Mouse (Mus musculus): ENCODE results near the gene Mark1.

Mark1 gene

DNA sequence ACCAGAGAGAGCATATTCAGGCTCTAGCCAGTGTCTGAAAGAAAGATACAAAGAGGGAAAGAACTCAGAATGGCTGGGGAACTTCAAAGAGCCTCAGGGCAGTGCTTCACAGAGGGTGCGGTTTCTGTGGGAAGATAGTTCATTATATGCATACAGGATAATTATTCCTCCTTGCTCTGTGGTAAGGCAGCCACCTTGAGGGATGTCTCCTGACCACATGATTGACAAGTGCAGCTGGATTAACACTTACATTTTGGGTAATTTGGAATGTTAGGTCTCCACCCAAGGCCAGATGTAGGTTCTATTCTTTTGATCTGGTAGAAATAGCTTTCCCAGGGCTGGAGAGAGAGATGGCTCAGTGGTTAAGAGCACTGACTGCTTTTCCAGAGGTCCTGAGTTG, 113.2 kb downstream of the Mark1 start:
- no peak for DNase-seq (ENCODE audit: low read depth)

DNA sequence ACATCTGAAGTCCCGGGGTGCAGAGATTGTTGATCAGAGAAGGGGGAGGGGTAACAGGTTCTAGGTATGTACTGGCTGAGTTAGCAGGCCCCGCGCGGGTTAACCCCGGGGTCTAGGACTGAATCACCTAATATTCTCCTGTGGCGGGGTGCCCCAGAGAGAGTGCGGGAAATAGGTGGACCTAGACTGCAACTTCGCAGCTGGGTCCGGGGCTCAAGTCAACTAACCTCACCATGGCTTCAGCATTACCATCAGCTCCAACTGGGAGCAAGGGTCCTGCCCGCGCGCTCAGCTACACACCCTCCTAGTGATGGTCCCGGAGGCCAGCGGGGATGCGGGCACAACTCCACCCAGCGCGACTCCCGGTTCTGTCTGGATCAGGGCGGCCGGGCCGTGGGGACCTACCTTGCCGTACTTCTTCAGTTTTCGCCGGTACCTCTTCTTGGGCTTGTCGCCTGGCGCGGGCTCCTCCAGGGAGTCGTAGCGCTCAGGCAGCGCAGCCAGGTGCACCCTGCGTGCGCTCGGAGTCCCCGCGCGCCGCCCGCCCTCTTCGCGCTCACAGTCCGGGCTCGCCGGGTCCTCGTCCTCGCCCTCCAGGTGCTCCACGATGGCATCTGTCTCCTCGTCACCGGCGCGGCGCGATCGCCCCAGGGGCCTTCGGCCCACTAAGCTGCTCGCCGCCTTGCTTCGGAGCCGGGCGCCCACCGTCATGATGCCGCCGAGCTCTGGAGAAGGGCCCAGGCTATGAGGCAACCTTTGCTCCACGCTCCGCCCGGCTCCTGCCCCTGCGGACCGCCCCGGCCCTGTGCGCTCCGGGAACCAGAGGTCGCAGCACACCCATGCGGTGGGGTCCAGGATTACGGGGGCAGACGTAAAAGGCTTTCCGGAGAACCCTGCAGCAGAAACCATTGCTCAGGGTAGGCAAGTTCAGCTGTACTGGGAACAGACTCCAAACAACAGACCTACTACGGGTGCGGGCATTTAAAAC, 116.8 kb downstream of the Mark1 start, which contains the start of gene C130074G19Rik:
TSS of gene C130074G19Rik (minus strand) at position 938 of the 988 bp plus-strand sequence.
- no peak for DNase-seq (ENCODE audit: low read depth)

DNA sequence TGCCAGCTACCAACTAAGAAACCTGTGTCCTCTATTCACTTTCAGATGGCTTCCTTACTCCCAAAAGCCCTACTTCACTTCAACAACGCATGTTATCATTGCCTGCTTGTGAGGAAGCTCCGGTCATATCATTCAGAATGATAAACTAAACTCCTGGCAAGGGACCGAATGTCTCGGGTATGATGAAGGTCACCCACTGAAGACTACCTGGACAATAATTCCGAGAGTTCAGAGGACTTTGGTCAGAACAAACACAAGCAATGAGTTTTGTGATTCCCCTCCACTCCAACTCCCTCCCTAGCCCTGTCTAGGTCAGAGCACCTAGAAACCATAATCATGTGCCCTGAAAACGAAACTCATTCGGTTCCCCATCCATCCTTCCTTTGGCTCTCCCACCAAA, 117.5 kb downstream of the Mark1 start:
- DNase-seq (ENCODE audit: low read depth), result no peak

DNA sequence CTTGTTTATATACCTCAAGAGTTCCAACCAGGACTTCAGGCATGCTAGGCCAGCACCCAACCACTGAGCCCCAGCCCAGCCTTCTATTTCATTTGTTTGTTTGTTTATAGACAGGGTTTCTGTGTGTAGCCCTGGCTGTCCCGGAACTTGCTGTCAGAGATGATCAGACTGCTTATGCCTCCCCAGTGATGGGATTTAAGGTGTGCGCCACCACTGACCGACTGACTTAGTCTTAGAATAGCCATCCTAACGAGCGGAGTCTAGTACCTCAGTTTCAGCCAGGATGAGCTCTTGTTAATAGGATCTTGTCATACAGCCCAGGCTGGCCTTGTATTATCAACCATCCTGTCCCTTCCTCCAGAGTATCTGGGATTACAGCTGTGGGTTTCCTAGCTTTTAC, 118.2 kb downstream of the Mark1 start:
- DNase-seq (ENCODE audit: low read depth), result no peak

DNA sequence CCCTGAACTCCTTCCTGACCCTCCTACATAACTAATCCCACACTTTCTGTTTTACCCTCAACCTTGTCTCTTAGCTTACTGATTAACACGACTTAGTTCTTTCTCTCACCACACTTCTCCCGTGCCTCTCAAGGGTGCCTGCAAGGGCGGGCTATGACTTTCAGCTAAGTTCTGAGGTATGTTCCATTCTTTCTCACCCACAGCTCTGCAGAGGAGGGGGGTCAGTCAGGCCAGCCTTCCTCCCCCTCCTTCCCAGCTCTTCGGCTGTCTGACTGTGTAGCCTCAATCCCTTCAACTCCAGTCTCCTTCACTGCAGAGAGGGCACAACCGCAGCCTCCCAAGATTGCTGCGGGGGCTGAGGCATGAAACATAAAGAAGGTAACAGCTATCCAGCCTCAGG, 120.5 kb downstream of the Mark1 start:
- no peak for DNase-seq (ENCODE audit: low read depth)

- DNase-seq (ENCODE audit: low read depth), result no peak
Observed at GRCm38 (mm10) chr1:184877306-184877705, 122.1 kb downstream of the Mark1 start.

GRCm38 (mm10) chr1:184873910-184874309, 125.5 kb downstream of the Mark1 start:
- no peak for DNase-seq (ENCODE audit: low read depth)

GRCm38 (mm10) chr1:184872069-184872819, 127.1 kb downstream of the Mark1 start:
- no peak for DNase-seq (ENCODE audit: low read depth)

DNA sequence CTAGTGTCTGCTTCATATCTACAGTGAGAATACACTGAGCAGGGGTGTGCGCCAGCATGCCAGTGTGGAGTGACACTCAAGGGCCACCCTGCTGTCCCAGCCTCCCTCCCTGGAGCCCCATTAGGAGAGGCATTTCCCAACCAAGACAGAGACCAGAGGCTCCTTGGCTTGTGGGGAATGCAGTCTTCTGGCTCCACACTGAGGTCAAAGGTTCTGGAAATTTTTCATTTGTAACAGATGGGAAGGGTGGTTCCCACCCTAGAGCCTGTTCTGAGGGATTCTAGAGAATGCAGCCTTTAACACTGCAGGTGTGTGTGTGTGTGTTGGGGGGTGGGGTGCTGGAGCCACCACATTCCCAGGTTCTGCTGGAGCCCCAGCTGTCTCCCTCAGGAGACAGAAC, 127.9 kb downstream of the Mark1 start:
- no peak for DNase-seq (ENCODE audit: low read depth)

DNA sequence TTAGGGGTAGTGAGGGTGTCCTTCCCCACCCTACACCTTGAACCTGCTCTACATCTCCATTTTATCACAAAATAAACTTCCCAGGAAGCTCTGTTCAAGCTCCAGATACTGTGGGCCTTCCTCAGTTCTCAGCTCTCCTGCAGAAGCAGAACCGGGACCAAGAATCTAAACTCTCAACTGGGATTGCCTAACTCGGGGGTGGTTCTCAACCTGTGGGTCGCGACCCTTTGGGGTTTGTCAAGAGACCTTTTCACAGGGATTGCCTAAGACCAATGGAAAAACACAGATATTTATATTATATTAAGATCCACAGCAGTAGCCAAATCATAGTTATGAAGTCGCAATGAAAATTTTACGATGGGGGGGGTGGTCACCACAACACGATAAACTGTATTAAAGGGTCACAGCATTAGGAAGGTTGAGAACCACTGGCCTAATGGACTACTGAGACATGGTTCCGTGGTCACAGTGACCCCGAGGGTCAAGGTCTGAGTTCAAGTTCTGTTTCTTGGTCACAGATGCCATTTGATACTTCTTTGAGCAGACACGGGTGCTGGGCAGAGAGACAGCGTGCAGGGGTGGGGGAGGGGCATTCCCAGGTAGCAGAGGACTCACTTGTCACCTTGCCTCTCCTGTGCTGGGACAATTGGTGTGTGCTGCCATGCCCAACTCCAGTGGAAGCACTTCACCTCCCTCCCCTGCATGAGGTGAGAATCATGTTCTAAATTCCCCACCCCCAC, 128.6 kb downstream of the Mark1 start:
- DNase-seq (ENCODE audit: low read depth), result no peak

GRCm38 (mm10) chr1:184869939-184870565, 129.3 kb downstream of the Mark1 start:
- no peak for DNase-seq (ENCODE audit: low read depth)

DNA sequence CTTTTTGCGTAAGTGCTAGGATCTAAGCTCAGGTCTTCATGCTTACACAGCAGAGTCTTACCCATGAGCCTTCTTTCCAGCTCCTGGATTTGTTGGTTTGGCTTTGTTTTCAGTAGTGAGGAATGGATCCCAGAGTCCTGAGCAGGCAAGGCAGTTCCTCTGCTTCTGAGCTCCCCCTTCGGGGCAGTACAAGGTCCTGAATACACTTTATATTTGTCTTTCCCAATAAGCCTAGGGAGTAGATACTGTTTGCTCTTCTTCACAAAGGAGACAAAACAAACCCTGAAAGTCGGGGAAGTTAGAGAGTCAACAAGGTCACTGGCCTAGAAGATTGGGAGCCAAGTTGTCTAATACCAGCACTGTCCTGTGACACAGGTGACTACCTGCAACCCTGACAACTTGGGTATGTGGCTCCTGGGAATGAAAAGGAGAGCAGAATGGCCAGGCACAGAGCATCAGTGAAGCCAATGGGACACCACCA, 131.7 kb downstream of the Mark1 start:
- no peak for DNase-seq (ENCODE audit: low read depth)

GRCm38 (mm10) chr1:184864381-184864801, 135.0 kb downstream of the Mark1 start:
- DNase-seq (ENCODE audit: low read depth), result no peak

DNA sequence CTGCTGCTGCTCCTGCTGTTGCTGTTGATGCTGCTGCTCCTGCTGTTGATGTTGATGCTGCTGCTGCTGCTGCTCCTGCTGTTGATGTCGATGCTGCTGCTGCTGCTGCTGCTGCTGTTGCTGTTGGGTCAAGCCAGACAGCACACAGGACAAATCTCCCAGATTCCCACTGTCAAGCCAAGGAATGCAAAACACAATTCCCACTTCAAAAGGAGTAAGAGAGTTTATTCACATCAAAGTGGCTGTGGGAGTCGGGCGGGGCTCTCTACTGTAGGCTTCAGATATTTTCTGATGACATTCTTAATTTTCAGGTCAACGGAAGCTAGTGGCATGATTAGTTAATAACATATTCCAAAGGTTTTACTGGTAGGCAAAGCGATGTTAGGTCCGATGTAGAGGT, 136.7 kb downstream of the Mark1 start:
- DNase-seq (ENCODE audit: low read depth), result no peak

DNA sequence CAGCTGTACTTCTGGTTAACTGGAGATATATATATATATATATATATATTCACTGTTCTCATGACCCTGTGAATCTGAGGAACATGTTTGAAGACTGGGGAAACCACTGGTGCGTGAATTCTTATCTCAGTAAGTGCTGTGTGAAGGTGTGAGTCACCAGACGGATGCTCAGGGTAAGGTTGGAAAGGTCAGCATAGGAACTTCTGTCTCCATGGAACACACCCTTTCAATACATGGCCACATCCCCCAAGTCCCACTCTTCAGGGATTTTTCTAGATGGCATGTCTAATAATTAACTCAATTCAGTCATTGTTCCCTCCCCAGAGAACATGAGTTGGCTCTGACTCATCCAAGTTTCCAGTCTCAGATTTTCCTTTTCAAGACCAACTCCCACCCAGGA, 137.8 kb downstream of the Mark1 start:
- no peak for DNase-seq (ENCODE audit: low read depth)

- no peak for DNase-seq (ENCODE audit: low read depth)
Observed at GRCm38 (mm10) chr1:184860276-184860675, 139.1 kb downstream of the Mark1 start.

DNA sequence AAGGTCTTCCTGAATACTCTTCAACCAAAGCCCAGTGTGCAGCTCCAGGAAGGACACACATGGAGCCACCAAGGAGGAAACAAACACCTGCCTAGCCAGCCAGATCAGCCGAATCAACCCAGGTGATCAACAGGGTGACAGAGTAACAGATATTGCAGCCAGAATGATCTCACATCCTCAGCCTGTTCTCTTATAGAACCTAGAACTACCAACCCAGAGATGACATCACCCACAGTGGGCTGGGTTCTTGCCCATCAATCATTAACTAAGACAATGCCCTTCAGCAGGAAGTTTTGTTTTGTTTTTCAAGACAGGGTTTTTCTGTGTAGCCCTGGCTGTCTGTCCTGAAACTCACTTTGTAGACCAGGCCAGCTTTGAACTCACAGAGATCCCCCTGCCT, 141.1 kb downstream of the Mark1 start:
- no peak for DNase-seq (ENCODE audit: low read depth)

GRCm38 (mm10) chr1:184857216-184857615, 142.2 kb downstream of the Mark1 start:
- DNase-seq (ENCODE audit: low read depth), result no peak

- DNase-seq (ENCODE audit: low read depth), result peak; percentile 53
Observed at GRCm38 (mm10) chr1:184853922-184854321, 145.4 kb downstream of the Mark1 start.

DNA sequence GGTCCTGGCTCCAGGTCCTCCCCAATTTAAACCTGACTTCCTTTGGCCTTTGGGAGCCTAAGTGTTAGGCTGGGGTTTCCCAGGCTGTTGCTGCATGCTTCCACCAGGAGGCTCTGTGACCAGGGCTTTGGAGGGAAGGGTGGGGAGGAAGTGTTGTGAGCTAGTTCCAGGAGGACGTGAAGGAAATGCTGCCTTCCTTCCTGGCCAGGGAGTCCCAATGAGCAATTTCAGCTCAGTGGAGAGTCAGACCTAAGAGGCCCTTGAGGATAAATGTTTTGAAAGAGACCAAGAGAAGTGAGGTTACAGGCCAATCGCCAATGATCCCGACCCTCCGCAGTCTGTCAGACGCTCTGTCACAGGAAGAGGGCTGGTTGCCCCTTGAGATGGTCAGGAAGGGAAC, 146.0 kb downstream of the Mark1 start:
- peak; percentile 76 for DNase-seq (ENCODE audit: low read depth)

DNA sequence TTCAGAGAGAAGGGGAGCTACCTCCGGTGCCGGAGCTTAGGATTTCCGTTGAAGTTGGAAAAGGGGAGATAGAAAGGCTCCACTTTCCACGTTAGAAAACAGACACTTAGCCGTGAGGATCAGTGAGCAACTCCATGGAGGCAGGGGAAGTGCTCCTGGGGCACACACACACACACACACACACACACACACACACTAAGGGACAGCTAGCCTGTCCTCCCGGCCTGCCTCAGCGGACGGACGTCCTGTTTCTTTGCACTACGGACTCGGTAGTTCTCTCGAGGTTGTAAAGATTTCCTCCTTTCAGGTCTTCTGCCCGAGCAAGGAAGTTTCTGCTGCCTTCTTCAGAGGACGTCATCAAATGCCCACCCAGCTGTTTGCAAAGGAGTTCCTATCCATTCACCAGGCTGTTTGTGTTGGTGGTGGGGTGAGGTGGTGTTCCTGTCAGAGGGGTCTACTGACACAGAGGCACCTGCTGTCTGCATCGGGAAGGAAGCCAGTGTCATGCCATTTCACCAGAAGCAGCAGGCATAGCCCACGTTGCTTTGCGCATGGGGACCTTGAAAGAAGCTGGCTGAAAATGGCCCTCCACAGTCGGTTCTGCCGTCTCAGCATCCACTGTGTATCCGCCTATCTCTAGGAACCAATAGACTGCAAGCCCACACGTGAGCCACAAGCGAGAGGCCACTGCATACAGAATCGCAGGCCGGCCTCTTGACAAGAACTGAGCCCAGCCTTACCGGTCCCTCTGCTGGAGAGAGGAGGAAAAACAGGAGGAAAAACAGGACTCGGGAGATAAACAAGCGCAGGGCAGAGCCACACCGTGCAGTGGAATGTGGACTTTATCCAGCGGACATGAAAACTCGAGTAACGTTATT, 147.4 kb downstream of the Mark1 start:
- DNase-seq (ENCODE audit: low read depth), result peak; percentile 89

Measured in 416B (cell line).